Mouse (Mus musculus) midbrain, embryonic 11.5 days (tissue): ENCODE measurements around the gene Fam160a1. TPM values are rescaled to one million over a fixed set of nuclear protein-coding genes. Genes with fewer than 3 reads are reported as not detected.

Experiments
- ATAC-seq: fragments of 200-750 bp; cut with Nextera tagmentation; 2 replicates; pipeline ENCODE4 v1.8.0; 2017; ENCODE audit warnings: moderate TSS enrichment, moderate library complexity; ENCODE audit not compliant: low FRiP score
- DNase-seq: peaks from one replicate; pipeline ENCODE4 v3.0.0; 2015; ENCODE audit warnings: low spot score; ENCODE audit errors: missing footprints
- H3K27ac ChIP-seq: fragments of 300-500 bp; sonication (generic); 2 replicates; pipeline ENCODE4 v1.5.1; 2014; ENCODE audit warnings: low read depth, low read length
- H3K27me3 ChIP-seq: fragments of 300-500 bp; sonication (generic); 2 replicates; pipeline ENCODE4 v1.6.1; 2014; ENCODE audit warnings: mild to moderate bottlenecking, low read length, moderate library complexity, mixed read lengths; ENCODE audit not compliant: control insufficient read depth, insufficient read depth
- H3K36me3 ChIP-seq: fragments of 300-500 bp; sonication (generic); 2 replicates; pipeline ENCODE4 v1.6.1; 2014; ENCODE audit warnings: mild to moderate bottlenecking, low read length, moderate library complexity, mixed read lengths; ENCODE audit not compliant: control insufficient read depth, insufficient read depth
- H3K4me1 ChIP-seq: fragments of 300-500 bp; sonication (generic); 2 replicates; pipeline ENCODE4 v1.6.1; 2014; ENCODE audit warnings: low read length; ENCODE audit not compliant: control insufficient read depth, insufficient read depth
- H3K4me2 ChIP-seq: fragments of 300-500 bp; sonication (generic); 2 replicates; pipeline ENCODE4 v1.6.1; 2014; ENCODE audit warnings: mild to moderate bottlenecking, moderate library complexity
- H3K4me3 ChIP-seq: fragments of 300-500 bp; sonication (generic); 2 replicates; pipeline ENCODE4 v1.5.1; 2014; ENCODE audit warnings: low read depth, low read length
- H3K9ac ChIP-seq: fragments of 300-500 bp; sonication (generic); 2 replicates; pipeline ENCODE4 v1.6.1; 2014; ENCODE audit warnings: low read length
- H3K9me3 ChIP-seq: fragments of 300-500 bp; sonication (generic); 2 replicates; pipeline ENCODE4 v1.6.1; 2016; ENCODE audit warnings: low read length; ENCODE audit not compliant: control insufficient read depth
- WGBS: fragments of 180-500 bp; shearing (Covaris S2); extraction: QIAGEN DNeasy Blood & Tissue Kit; methylation state at CpG from one replicate; pipeline ENCODE4 v1.1.7; 2014; 5-methylcytosine and 5-hydroxymethylcytosine counted together
- polyA plus RNA-seq: library from polyadenylated mRNA; unstranded; fragments of >200 nt; fragmentation: Nextera tagmentation; extraction: Ambion mirVana; gene quantifications from 2 replicates; pipeline ENCODE4 v1.2.1, GENCODE M21; 2014

Fam160a1 gene
- polyA plus RNA-seq, 1 experiment from 2014 or later, result 0.48 TPM

DNA sequence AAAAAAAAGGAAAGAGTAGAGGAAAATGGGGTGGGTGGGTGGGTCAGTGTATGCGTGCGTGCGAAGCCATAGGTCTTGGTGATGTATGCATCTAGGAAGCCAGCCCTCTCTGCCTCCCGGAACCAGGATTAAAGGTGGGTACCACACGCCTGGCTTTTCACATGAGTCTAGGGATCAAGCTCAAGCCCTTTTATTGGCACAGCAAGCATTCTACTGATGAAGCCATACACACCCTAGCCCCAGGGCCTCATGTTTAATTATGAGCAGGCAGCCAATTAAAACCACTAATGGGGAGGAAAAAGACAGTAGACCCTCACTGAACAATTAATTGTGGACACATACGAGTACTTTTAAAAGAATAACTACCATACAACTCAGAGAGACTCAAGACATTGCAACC, 37.1 kb upstream of the Fam160a1 start:
- H3K9me3 ChIP-seq, result no peaks in the 10 kb centered on the region
- H3K27ac ChIP-seq, result no peak overlapping the region
- no peak overlapping the region for H3K9ac ChIP-seq
- no peaks in the 10 kb centered on the region for H3K36me3 ChIP-seq
- no peaks in the 10 kb centered on the region for H3K27me3 ChIP-seq
- H3K4me2 ChIP-seq, result no peak overlapping the region
- WGBS, result 83% methylated on average over 6 of the region's 6 CpGs
- ATAC-seq (no peak), DNase-seq (no peak)
- no peak overlapping the region for H3K4me3 ChIP-seq
- H3K4me1 ChIP-seq, result no peaks in the 10 kb centered on the region

DNA sequence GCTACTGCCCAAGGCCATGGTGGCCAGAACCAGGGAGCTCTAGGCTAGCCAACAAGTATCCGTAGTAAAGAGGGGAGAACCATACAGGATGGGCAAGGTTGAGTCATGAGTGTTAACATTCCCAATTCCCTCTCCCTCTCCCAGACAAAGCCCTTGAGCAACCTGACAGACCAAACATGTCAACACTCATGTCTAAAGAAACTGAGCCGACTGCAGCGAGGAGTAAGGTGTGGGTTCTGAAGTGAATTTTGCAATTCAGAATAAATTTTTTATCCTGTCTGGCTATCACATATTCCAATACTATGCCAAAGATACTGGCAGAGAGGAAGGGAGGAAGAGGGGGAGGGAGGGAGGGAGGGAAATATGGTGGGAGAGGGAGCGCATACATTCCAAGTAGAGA, 36.6 kb upstream of the Fam160a1 start:
- 98% methylated on average over 4 of the region's 4 CpGs for WGBS
- DNase-seq, result no peak

DNA sequence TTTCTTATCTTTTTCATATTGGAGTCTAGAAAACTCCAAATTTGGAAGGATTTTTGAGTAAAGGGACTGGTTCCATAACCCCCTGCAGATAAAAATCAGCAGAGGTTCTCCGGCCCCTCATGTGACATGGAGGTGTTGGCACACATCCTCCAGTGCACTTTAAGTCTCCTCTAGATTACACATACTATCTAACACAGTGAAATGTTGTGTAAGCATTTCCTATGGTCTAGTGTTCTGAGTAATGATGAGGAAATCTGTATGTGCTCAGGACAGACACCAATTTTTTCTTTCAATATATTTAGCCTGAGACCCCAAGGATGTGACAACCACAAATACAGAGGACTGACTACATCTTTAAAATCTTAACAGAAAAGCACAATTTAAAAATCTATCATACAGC, 33.0 kb upstream of the Fam160a1 start:
- H3K4me3 ChIP-seq, result no peak overlapping the region
- no peak overlapping the region for H3K9ac ChIP-seq
- no peaks in the 10 kb centered on the region for H3K4me1 ChIP-seq
- H3K27me3 ChIP-seq, result no peaks in the 10 kb centered on the region
- H3K27ac ChIP-seq, result no peak overlapping the region
- H3K9me3 ChIP-seq, result no peaks in the 10 kb centered on the region
- no peak for ATAC-seq
- 90% methylated on average over 1 of the region's 1 CpGs for WGBS
- H3K36me3 ChIP-seq, result no peaks in the 10 kb centered on the region
- no peak for DNase-seq
- no peak overlapping the region for H3K4me2 ChIP-seq

More for the DNA sequence above, 36.6 kb upstream of the Fam160a1 start:
- no peak overlapping the region for H3K27ac ChIP-seq
- no peaks in the 10 kb centered on the region for H3K36me3 ChIP-seq
- no peak overlapping the region for H3K9ac ChIP-seq
- H3K4me1 ChIP-seq, result no peaks in the 10 kb centered on the region
- no peak for ATAC-seq
- no peak overlapping the region for H3K4me2 ChIP-seq
- no peaks in the 10 kb centered on the region for H3K27me3 ChIP-seq
- no peak overlapping the region for H3K4me3 ChIP-seq
- no peaks in the 10 kb centered on the region for H3K9me3 ChIP-seq

DNA sequence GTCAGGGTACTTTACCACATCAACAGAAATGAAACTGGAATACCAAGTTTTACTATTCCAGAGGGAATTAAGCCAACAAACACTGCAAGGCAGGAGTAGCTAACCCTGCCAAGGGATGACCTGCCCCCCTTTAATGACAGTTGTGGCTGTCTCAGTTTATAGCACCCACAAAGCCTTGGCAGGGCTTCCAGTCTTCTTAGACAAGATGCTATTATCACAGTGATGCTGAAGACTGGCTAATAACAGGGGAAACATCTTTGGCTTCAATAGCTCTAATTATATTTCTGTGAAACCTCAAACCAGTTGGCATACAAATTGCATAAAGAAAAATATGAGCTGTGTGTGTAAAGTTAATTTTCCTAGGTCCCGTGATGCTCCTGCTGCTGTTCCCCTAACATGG, 29.2 kb upstream of the Fam160a1 start:
- ATAC-seq (no peak), DNase-seq (no peak)
- no peak overlapping the region for H3K27ac ChIP-seq
- H3K4me1 ChIP-seq, result no peaks in the 10 kb centered on the region
- WGBS, result 89% methylated on average over 1 of the region's 1 CpGs
- H3K36me3 ChIP-seq, result no peaks in the 10 kb centered on the region
- no peak overlapping the region for H3K9ac ChIP-seq
- no peaks in the 10 kb centered on the region for H3K9me3 ChIP-seq
- H3K27me3 ChIP-seq, result no peaks in the 10 kb centered on the region
- no peak overlapping the region for H3K4me3 ChIP-seq
- no peak overlapping the region for H3K4me2 ChIP-seq

DNA sequence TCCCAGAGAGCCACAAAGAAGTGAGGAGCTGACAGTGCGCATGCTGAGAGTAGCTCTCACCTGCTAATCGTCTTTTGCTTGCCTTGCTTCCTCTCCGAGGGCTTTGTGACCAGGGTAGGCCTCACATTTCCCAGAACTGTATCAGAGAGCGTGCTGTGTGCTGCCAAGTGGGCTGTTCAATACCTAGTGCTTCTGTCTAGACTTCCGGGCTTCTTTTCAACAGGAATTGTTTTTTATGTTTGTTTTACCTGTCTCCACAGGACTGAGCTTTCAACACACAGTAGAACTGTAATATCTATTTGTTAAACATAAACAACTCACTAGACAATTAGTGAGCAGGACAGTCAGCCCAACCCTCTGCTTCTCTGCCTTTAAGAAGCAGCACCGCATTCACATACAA, 28.2 kb upstream of the Fam160a1 start:
- WGBS, result 83% methylated on average over 6 of the region's 6 CpGs
- Histone ChIP-seq H3K9me3 (no peaks in the 10 kb centered on the region), H3K27ac (no peak overlapping the region), H3K4me1 (no peaks in the 10 kb centered on the region), H3K36me3 (no peaks in the 10 kb centered on the region), H3K9ac (no peak overlapping the region), H3K4me2 (no peak overlapping the region), H3K4me3 (no peak overlapping the region), H3K27me3 (no peaks in the 10 kb centered on the region)
- DNase-seq, result no peak
- ATAC-seq, result no peak

DNA sequence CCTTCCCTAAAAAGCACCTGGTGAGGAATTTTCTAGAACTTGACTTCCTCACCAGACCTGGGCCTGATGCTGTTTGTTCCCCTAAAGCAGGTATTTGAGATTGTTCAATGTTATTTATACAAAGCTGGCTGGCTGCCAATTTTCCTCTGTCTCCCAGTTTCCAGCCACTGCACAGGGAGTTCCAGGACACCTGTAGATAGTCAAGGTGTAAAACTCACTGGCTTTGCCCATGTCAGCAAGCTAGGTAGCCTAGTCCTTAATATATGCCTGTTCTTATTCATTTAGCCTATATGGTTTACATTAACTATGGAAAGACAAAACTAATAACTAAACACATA, 25.8 kb upstream of the Fam160a1 start:
- Histone ChIP-seq H3K27me3 (no peaks in the 10 kb centered on the region), H3K36me3 (no peaks in the 10 kb centered on the region), H3K4me3 (no peak overlapping the region), H3K4me2 (no peak overlapping the region), H3K4me1 (no peaks in the 10 kb centered on the region), H3K9me3 (no peaks in the 10 kb centered on the region), H3K27ac (no peak overlapping the region), H3K9ac (no peak overlapping the region)
- ATAC-seq (no peak), DNase-seq (no peak)

DNA sequence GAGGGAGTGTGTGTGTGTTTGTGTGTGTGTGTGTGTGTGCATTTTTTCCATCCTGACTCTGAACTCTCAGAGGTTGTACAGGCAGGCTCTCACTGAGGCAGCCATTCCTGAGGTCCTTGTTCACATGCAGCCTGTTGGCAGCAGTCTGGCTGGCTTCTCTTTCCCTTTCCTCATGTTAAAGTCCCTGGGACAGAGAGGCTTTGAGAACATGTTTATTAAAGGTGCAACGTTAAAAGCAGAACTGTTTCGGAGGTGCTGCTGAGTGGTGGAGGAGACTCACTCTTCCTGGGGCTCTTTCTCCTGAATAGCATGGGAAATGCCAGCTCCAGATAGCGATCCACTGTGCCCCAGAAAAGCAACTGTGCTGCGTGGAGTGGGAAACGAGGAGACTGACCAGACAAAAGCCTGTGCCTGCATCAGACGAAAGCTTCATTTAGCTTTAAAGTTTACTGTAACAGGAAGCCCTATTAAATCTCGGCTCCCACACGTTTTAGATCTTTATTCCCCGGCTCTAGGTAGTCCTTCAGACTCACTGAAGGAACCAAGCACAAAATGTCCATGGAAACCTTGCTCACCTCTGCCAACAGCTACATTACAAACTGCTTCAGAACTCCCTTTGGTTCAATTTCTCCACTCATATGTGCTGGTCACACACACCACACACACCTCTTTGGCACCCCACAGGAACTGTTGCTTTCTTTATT, 25.2 kb upstream of the Fam160a1 start:
- Histone ChIP-seq H3K36me3 (no peaks in the 10 kb centered on the region), H3K4me2 (no peak overlapping the region), H3K27me3 (no peaks in the 10 kb centered on the region), H3K9me3 (no peaks in the 10 kb centered on the region), H3K9ac (no peak overlapping the region), H3K4me1 (no peaks in the 10 kb centered on the region), H3K4me3 (no peak overlapping the region), H3K27ac (no peak overlapping the region)
- DNase-seq (no peak), ATAC-seq (no peak)
- 57% methylated on average over 9 of the region's 9 CpGs for WGBS

DNA sequence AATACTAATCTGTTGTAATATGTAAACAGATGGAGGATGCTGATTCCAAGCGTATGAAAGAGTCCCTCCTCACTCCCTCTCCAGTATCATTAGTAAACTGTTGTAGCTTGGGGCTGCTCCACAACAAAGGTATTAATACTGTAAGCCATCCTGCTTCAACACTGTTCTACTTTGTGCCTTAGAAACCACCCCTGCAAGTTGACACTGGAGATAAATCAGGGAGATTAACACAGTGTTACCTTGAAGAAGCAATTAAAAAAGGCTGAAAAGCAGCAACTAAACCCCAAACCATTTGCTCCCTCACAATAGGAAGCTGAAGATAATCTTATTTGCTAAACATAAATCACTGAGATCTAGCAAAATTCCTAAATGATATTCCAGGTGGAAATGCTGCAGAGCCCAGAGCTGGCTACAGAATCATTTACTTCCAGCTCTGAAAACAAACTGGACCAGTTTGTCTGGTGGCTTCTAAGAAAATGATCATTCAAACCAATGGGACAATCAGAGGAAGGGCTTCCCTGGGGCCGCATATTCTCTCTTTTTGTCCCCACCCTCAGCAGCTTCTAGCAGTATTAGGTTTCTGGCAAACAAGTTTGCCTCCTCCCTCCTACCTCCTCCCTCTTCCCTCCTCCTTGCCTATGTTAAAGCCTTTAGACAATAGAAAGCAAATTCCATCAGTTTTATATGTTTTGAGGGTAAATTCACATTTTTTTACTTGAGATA, 24.5 kb upstream of the Fam160a1 start:
- Histone ChIP-seq H3K4me3 (no peak overlapping the region), H3K27me3 (no peaks in the 10 kb centered on the region), H3K9me3 (no peaks in the 10 kb centered on the region), H3K4me1 (no peaks in the 10 kb centered on the region), H3K4me2 (no peak overlapping the region), H3K36me3 (no peaks in the 10 kb centered on the region), H3K9ac (no peak overlapping the region), H3K27ac (no peak overlapping the region)
- 34% methylated on average over 2 of the region's 2 CpGs for WGBS
- ATAC-seq, result no peak
- no peak for DNase-seq

DNA sequence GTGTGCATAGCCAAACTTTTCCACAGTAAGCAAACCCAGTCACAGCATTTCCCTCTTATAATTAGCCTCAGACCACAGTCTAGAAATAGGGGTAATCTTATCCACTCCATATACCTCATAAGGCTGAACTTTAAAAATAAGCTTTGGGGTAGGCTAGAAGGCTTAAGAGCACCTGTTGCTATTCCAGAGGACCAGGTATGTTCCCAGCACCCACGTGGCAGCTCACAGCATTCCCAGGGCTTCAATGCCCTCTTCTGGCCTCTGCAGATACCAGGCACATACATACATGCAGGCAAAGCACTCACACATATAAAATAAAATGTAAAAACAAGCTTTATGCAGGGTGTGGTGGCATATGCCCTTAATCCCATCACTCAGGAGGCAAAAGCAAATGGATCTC, 16.5 kb upstream of the Fam160a1 start:
- H3K27ac ChIP-seq, result no peak overlapping the region
- no peaks in the 10 kb centered on the region for H3K36me3 ChIP-seq
- no peak for ATAC-seq
- H3K4me3 ChIP-seq, result no peak overlapping the region
- WGBS, result 72% methylated on average over 1 of the region's 1 CpGs
- H3K4me1 ChIP-seq, result peaks cover 3% of the 10 kb centered on the region; the same call in 1 of the 2 replicates
- H3K4me2 ChIP-seq, result no peak overlapping the region
- no peaks in the 10 kb centered on the region for H3K9me3 ChIP-seq
- no peak for DNase-seq
- no peak overlapping the region for H3K9ac ChIP-seq
- no peaks in the 10 kb centered on the region for H3K27me3 ChIP-seq
